Mouse (Mus musculus): ENCODE results near the gene Efcab7. TPM values are rescaled to one million over a fixed set of nuclear protein-coding genes. Genes with fewer than 3 reads are reported as not detected.

Efcab7 gene
- 5.4 TPM for polyA plus RNA-seq (2017; shearing (Covaris generic))

GRCm38 (mm10) chr4:99829094-99830073, at the start of gene Efcab7:
Efcab7 (plus strand) TSS chr4:99829198.

GRCm38 (mm10) chr4:99929149-99929612, 100.2 kb downstream of the Efcab7 start, which contains the start of gene Pgm1:
Pgm1 (plus strand) TSS chr4:99929414.

GRCm38 (mm10) chr4:99929613-99930517, 100.9 kb downstream of the Efcab7 start, which contains the start of gene Itgb3bp:
Itgb3bp (minus strand) TSS chr4:99929813.

Other genes with a start within 250 kb of the Efcab7 start
- not detected for gene Foxd3, start 172.9 kb upstream of the Efcab7 start, polyA plus RNA-seq (2017; shearing (Covaris generic))
- gene Alg6, start 113.5 kb upstream of the Efcab7 start, polyA plus RNA-seq (2017; shearing (Covaris generic)): 8.7 TPM
- gene Pgm1, start 100.2 kb downstream of the Efcab7 start, polyA plus RNA-seq (2017; shearing (Covaris generic)): 48.5 TPM
- 35.3 TPM for gene Itgb3bp, start 100.6 kb downstream of the Efcab7 start, polyA plus RNA-seq (2017; shearing (Covaris generic))